Mouse (Mus musculus): ENCODE data around the gene Rpgrip1l.

Gene Rpgrip1l

DNA sequence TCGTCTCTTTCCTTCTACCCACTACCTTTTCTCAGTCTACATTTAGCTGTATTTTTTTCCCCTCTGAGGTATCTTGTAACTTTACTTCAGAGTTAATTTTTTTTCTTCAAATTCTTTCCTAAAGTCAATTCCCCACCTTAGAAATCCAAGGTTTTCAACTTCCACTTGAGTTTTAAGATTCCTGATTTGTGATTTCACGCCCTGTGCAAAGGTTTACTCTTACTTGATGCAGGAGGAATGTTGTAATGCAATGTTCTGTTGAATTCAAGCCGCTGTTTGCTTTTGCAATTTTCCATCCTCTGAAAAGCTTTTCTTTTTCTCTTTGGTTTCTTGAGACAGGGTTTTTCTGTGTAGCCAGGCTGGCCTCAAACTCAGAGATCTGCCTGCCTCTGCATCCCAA, 103.4 kb downstream of the Rpgrip1l start:
- in situ Hi-C loops (cut with MboI, MseI), result no loop called here

DNA sequence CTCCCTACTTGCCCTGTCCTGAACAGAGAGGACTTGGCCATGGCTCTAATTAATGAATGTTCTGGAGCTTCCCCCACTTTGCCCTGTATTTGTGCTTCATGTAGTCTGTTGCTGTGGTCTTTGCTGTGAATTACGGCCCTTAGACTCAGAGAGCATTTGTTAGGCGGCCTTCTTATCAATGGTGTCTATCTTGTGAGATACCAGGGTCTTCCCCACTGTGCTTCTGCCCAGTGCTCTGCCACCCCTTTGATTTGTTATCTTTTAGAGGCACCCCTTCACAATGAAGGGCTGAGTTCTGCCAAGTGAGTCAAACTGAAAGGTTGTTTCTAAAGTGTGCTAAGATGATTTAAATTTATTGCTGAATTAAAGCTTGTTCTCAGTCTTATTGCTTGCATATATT, 105.4 kb downstream of the Rpgrip1l start:
- in situ Hi-C loops (cut with MboI, MseI), result no loop called here

DNA sequence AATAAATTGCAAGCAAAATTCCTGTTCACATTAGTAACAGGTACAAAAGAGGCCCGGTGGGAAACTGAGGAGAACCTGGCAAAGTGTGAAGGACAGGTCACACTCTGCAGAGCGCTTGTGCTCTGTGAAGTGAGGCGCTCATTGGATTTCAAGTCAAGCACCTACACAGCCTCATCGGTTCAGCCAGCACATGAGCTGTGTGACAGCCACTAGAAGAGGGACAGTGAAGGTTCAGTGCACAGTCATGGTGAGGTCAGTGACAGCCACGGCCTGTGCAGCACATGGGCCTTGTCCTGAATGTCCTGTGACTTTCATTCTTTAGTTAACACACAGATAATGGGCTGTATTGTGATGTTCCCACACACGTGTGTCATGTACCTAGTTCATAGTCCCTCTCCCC, 107.2 kb downstream of the Rpgrip1l start:
- in situ Hi-C loops (cut with MboI, MseI), result no loop called here

DNA sequence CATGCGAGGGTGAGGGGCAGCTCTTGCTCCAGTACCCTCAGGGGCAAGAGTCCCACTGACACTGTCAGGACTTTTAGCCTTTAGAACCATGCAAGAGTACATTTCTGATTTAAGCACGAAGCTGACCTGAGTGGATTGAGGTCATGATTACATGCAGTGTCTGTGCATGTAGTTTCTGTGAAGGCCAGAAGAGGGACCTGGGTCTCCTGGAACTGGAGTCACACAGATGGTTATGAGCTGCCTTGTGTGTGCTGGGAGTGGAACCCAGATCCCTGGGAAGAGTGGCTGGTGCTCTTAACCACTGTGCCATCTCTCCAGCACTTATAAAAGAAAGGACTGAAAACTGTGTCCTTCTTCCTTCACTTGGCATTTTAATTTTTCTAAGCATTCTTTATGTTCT, 111.9 kb downstream of the Rpgrip1l start:
- in situ Hi-C loops (cut with MboI, MseI), result no loop called here

DNA sequence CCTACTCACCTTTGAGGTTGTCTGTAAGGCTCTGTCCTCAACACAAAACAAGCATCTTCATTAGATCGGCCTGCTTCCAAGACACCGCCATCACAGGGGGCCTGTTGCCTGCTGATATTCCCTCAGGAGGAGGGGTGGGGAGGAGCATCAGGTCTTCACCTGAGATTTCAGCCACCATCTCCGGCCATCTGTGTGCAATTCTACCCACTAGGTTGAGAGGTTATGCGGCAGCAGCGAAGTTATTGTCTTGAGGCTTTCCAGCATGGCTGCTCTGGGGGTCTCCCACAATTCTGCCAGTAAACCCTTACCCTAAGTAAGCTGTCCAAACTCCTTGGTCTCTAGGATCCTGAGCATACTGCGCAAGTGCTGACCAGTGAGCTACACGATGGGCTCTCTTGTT, 113.2 kb downstream of the Rpgrip1l start, which contains the start of gene Aktip:
Aktip (minus strand) TSS at position 101 of the 400 bp plus-strand sequence.
- in situ Hi-C loops (cut with MboI, MseI), result loop anchor here (25.0 kb wide), 1 partner anchor 1162 kb away; the partner anchor contains the start of gene Irx5

DNA sequence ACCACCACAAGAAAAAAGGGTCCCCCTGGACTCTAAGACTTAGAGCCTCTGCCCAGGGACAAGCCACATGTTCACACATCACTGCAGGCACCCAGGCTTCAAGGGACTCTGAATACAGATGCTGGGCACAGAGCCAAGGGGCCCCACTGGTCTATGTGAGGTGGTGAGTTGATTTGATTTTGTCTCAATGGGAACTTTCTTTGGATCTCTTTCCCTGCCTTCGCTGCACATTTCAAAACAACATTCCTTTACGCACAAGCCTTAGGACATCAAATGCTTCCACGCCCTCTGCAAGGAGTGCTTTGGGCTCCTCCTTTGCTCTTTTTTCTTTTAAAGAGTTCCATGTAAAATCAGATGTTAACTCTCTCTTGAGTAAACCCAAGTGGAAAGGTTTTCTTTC, 115.0 kb downstream of the Rpgrip1l start:
- in situ Hi-C loops (cut with MboI, MseI), result loop anchor here (25.0 kb wide), 1 partner anchor 1164 kb away; the partner anchor contains the start of gene Irx5

DNA sequence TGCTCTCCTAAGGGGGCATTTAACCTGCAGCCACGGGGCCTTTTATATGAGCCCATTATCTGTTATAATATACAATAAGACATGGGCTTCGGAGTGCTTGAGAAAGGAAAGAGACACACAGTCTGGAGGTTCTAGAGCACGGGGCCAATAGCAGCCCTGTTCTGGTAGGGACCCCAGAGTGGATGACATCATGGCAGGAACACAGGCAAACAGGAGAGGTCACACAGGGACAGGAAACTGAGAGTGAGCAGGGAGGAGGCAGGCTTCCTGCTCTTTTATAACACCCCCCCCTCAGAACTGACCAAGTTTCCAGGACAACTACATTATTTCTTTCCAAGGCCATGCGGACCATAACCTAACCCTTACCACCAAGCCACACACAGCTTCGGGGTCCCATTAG, 115.8 kb downstream of the Rpgrip1l start:
- in situ Hi-C loops (cut with MboI, MseI), result loop anchor here (25.0 kb wide), 1 partner anchor 1165 kb away; the partner anchor contains the start of gene Irx5

DNA sequence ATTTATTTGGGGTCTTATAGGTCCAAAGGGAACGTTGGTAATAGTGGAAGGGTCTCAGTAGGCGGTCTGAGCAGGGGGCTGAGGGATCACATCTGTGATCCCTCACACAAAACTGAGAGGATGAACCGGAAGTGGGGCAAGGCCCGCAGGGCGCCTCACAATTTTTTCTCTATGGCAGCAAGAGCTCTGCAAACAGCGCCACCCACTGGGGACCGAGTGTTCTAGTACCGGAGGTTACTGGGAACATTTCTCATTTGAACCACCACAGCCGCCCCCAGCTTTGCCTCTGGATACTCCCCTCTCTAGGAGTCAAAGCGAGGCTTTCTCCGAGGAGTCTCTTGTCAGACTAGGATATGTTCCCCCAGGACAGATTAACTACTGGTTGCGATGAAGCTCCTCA, 116.4 kb downstream of the Rpgrip1l start:
- in situ Hi-C loops (cut with MboI, MseI), result loop anchor here (25.0 kb wide), 1 partner anchor 1166 kb away; the partner anchor contains the start of gene Irx5

DNA sequence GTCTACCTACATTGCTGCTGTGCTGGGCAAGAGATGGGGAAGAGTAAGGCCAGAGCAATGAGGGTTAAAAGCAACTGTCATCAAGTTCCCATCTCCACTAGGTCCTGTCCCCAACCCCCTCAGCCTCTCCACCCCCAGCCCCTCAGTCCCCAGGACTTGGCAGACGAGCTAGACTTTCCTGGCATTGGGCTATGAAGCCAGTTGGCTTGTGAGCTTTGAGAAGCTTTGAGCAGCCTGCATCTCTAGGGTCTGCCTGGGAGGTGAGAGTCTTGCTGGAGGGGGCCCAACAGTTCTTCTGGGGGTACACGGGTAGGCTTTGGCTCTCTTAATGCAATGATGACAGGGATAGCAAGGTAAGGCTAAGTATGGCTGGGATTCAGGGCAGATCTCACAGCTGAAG, 119.0 kb downstream of the Rpgrip1l start:
- in situ Hi-C loops (cut with MboI, MseI), result loop anchor here (25.0 kb wide), 1 partner anchor 1168 kb away; the partner anchor contains the start of gene Irx5

DNA sequence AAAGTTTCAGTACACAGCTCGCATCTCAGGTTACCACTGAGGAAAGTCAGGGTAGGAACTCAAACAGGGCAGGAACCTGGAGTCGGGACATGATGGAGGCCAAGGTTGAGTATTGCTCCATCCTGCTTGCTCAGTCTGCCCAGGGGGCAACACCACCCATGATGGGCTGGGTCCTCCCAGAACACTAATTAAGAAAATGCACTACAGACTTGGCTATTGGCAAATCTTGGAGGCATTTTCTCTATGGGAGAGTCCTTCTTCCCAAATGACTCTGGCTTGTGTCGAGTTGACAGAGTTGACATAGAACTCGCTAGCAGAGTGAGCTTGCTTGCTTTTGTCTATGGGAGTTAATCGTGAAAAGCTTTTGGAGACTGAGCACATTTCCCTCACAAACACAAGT, 120.1 kb downstream of the Rpgrip1l start:
- in situ Hi-C loops (cut with MboI, MseI), result loop anchor here (25.0 kb wide), 1 partner anchor 1169 kb away; the partner anchor contains the start of gene Irx5

DNA sequence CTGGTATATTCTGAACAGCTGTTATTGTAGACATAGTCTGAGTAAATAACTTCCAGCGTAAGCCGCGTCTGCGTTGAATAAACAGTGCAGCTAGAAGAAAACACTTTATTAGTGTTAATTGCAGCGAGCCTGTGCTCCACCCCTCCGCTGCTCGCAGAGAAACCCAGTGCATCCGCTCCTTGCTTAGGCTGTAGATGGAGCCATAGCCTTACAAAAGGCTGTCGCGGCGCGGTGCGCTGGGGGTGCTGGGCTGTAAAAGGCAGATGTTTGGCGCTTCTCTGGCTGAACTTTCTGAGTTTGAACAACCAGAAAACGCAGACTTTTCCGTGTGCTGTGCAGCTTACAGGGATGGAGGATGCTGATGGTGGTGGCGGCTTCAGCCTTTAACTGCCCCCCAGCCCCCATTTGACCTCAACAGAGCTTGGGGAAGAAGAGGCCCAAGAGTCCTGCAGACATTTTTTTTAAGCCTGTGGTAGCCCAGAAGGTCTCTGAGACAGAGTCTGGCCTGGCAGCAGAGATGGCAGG, 122.2 kb downstream of the Rpgrip1l start:
- in situ Hi-C loops (cut with MboI, MseI), result loop anchor here (25.0 kb wide), 1 partner anchor 1171 kb away; the partner anchor contains the start of gene Irx5

DNA sequence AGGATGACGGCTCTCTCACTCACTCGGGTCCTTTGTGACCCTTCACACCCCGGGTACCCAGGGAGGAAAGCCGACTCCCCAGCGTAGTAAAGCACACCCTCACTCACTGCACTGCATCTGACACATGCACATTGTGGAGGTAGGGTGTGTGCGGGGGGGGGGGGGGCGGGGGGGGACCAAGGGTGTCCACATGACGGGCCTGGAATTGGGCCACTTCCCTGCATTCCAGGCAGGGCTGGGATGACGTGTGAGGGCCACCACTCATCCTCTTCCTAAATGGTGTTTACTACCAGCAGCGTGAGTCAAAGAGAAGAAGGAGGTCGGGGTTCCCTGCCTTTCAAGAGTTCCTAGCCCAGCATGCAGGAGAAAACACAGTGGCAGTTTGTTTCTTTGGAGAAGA, 124.9 kb downstream of the Rpgrip1l start:
- in situ Hi-C loops (cut with MboI, MseI), result loop anchor here (25.0 kb wide), 1 partner anchor 1174 kb away; the partner anchor contains the start of gene Irx5

DNA sequence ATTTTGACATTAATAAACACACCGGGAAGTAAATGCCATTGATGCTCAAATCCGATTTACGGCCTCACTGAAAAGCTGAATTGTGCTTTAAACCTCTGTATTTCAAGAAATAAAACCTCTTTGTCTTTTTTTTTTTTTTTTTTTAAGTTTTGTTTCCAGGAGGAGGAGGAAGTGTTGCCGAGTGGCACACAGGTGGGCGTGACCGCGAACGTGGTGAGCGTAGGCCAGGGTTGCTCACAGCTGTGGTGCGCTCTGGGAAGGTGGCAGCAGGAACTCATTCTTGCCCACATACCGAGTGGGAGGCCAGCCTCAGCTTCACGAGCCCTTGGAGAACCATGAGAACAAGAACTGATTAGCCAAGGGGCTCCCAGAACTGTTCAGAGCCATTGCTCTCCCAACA, 126.7 kb downstream of the Rpgrip1l start:
- in situ Hi-C loops (cut with MboI, MseI), result loop anchor here (25.0 kb wide), 1 partner anchor 1176 kb away; the partner anchor contains the start of gene Irx5

DNA sequence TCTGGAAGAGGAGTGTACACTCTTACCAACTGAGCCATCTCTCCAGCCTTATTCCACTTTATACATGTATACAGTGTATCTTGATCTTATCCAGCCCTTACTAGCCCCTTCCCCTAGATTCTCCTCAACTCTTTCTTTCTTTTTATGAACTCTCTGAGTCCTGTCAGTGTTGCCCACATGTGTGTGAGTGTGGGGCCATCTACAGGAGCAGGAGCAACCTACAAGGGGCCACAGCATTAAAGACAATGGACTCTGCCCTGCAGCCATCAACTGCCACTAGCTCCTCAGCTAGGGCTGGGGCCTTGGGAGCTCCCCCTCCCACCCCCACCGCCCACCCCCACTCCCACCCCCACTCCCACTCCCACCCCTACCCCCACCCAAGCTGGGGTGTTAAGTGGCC, 135.4 kb downstream of the Rpgrip1l start:
- in situ Hi-C loops (cut with MboI, MseI), result loop anchor here (25.0 kb wide), 1 partner anchor 1185 kb away; the partner anchor contains the start of gene Irx5

DNA sequence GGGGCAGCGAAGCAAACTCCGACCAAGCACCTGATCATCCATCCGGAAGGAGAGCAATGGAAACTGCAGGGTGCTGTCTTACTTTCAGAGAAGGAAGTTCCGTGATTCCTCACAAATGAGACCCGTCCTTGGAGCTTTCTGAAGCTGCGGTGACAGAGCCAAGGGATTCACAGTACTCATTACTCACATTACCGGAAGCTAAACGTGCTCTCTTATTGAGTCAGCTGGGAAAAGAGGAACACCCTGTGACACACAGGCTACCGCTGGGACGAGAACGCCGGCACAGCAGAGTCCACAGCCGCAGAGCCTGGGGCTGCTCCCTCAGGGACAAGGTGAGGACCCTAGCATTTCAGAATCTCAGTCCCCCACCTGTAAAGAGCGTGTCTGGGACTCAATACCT, 136.9 kb downstream of the Rpgrip1l start:
- in situ Hi-C loops (cut with MboI, MseI), result loop anchor here (25.0 kb wide), 1 partner anchor 1186 kb away; the partner anchor contains the start of gene Irx5

DNA sequence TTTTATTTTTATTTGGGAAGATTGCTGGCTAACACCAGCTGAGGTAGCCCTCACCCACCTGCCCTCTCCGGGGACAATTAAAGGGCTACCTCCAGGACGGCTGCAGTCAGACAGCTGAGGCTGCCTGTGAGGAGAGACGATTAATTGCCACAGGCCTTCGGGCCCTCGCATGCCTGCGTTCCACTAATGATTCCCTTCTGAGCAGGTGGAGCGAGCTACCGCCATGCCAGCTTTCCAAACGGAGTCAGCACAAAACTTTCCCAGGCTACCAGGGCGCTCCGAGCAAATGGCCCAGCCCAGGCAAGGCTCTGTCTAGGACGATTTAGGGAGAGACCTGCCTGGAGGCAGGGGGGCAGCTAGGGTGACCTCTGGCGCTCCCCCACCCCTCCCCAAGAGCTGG, 141.5 kb downstream of the Rpgrip1l start:
- in situ Hi-C loops (cut with MboI, MseI), result no loop called here

DNA sequence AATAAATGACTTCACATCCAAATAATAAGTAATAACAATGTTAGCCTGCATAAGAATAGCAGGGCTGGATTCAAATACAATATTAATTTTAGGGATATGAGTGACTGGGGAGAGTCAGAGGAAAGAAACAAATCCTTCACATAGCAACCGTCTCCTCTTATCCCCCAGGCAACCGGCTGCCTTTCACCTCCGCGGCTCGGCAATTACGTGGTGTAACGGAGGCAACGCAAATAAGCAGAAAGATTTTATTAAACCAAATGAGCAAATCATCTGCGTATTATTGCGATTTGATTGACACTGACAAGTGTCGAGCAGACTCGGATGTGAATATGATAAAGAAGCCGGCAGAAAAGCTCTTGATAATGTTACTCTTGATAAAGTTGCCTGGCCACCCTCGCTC, 142.1 kb downstream of the Rpgrip1l start:
- in situ Hi-C loops (cut with MboI, MseI), result no loop called here

DNA sequence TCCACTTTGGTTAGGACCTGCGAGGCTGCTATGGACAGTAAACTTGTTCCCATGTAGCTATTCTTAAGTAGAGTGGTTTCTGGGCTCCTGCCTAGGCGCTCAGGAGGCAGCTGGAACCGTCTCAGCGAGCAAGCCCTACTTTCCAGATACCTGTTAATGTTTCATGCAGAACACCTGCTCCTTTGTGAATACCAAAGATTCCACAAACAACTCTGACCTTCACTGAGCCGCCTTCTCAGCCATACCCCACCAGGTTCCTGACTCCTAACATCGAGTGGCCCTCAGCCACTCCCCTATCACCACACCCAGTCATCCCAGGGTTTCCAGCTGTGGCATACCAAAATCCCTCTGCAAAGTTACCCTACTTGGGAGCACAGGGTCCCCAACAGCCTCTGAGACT, 142.9 kb downstream of the Rpgrip1l start:
- in situ Hi-C loops (cut with MboI, MseI), result no loop called here
